Mouse (Mus musculus) megakaryocyte, embryonic 14.5 days (primary cell): ENCODE measurements around the gene Tet3. TPM values are rescaled to one million over a fixed set of nuclear protein-coding genes. Genes with fewer than 3 reads are reported as not detected.

ENCODE experiments used
- H3K27me3 ChIP-seq: replicated peaks from 2 replicates; pipeline ENCODE3; 2012; ENCODE audit warnings: inconsistent platforms
- H3K36me3 ChIP-seq: replicated peaks from 2 replicates; pipeline ENCODE3; 2012; ENCODE audit warnings: low read length, inconsistent platforms, mixed read lengths
- H3K4me1 ChIP-seq: 2 replicates; pipeline ENCODE4 v1.6.1; 2012; ENCODE audit warnings: inconsistent platforms
- H3K4me3 ChIP-seq: replicated peaks from 2 replicates; pipeline ENCODE3; 2012; ENCODE audit warnings: moderate library complexity, mild to moderate bottlenecking, inconsistent platforms
- H3K9me3 ChIP-seq: 2 replicates; pipeline ENCODE4 v1.6.1; 2012; ENCODE audit warnings: inconsistent platforms
- FLI1 ChIP-seq: IDR thresholded peaks from 2 replicates; pipeline ENCODE4 v1.6.1; 2012; ENCODE audit warnings: low read length, inconsistent platforms, mixed read lengths
- GATA1 ChIP-seq: IDR thresholded peaks from 3 replicates; pipeline ENCODE4 v1.6.1; 2012; ENCODE audit warnings: mixed read lengths, low read length, inconsistent platforms, borderline replicate concordance
- polyA plus RNA-seq: library from polyadenylated mRNA; stranded (reverse); fragments of >175 nt; gene quantifications from 2 replicates; pipeline ENCODE4 v1.2.3, GENCODE M21; 2012; ENCODE audit warnings: low replicate concordance; ENCODE audit not compliant: insufficient read depth

The Tet3 gene
- polyA plus RNA-seq, 1 experiment, result 10.6 TPM

- no peaks in the 10 kb centered on the region for H3K9me3 ChIP-seq
- H3K36me3 ChIP-seq, result peaks cover 86% of the 10 kb centered on the region
- H3K4me1 ChIP-seq, result peaks cover 100% of the 10 kb centered on the region
- H3K4me3 ChIP-seq, result no peak overlapping the region
- TF ChIP-seq GATA1 (no peak), FLI1 (no peak)
- no peaks in the 10 kb centered on the region for H3K27me3 ChIP-seq
Measured at GRCm38 (mm10) chr6:83417104-83417502, 41.8 kb downstream of the Tet3 start.

GRCm38 (mm10) chr6:83416261-83417103, 42.4 kb downstream of the Tet3 start:
- Histone ChIP-seq H3K9me3 (no peaks in the 10 kb centered on the region), H3K27me3 (no peaks in the 10 kb centered on the region), H3K4me1 (peaks cover 100% of the 10 kb centered on the region), H3K4me3 (no peak overlapping the region), H3K36me3 (peaks cover 86% of the 10 kb centered on the region)
- TF ChIP-seq FLI1 (no peak), GATA1 (no peak)

GRCm38 (mm10) chr6:83415356-83415940, 43.4 kb downstream of the Tet3 start:
- Histone ChIP-seq H3K36me3 (peaks cover 84% of the 10 kb centered on the region), H3K4me1 (peaks cover 100% of the 10 kb centered on the region), H3K4me3 (no peak overlapping the region), H3K9me3 (no peaks in the 10 kb centered on the region), H3K27me3 (no peaks in the 10 kb centered on the region)
- TF ChIP-seq GATA1, result no peak
- TF ChIP-seq FLI1, result no peak

GRCm38 (mm10) chr6:83414601-83415355, 44.1 kb downstream of the Tet3 start:
- H3K4me1 ChIP-seq, result peaks cover 100% of the 10 kb centered on the region
- H3K27me3 ChIP-seq, result no peaks in the 10 kb centered on the region
- peaks cover 85% of the 10 kb centered on the region for H3K36me3 ChIP-seq
- no peaks in the 10 kb centered on the region for H3K9me3 ChIP-seq
- TF ChIP-seq FLI1 (no peak), GATA1 (no peak)
- H3K4me3 ChIP-seq, result no peak overlapping the region

GRCm38 (mm10) chr6:83413686-83414085, 45.2 kb downstream of the Tet3 start:
- Histone ChIP-seq H3K36me3 (peaks cover 82% of the 10 kb centered on the region), H3K9me3 (no peaks in the 10 kb centered on the region), H3K4me1 (peaks cover 100% of the 10 kb centered on the region), H3K4me3 (no peak overlapping the region), H3K27me3 (no peaks in the 10 kb centered on the region)
- no peak for TF ChIP-seq GATA1
- TF ChIP-seq FLI1, result no peak

GRCm38 (mm10) chr6:83412854-83413401, 46.0 kb downstream of the Tet3 start:
- peak overlapping the region; percentile 68 for H3K4me3 ChIP-seq
- H3K4me1 ChIP-seq, result peaks cover 100% of the 10 kb centered on the region
- TF ChIP-seq FLI1 (no peak), GATA1 (no peak)
- peaks cover 82% of the 10 kb centered on the region for H3K36me3 ChIP-seq
- no peaks in the 10 kb centered on the region for H3K9me3 ChIP-seq
- no peaks in the 10 kb centered on the region for H3K27me3 ChIP-seq

GRCm38 (mm10) chr6:83412362-83412853, 46.5 kb downstream of the Tet3 start:
- Histone ChIP-seq H3K9me3 (no peaks in the 10 kb centered on the region), H3K27me3 (no peaks in the 10 kb centered on the region), H3K4me1 (peaks cover 100% of the 10 kb centered on the region), H3K36me3 (peaks cover 82% of the 10 kb centered on the region), H3K4me3 (peak overlapping the region; percentile 67)
- TF ChIP-seq GATA1 (no peak), FLI1 (no peak)

GRCm38 (mm10) chr6:83411635-83412361, 47.1 kb downstream of the Tet3 start:
- Histone ChIP-seq H3K4me3 (peak overlapping the region; percentile 67), H3K4me1 (peaks cover 98% of the 10 kb centered on the region), H3K27me3 (no peaks in the 10 kb centered on the region), H3K9me3 (no peaks in the 10 kb centered on the region), H3K36me3 (peaks cover 83% of the 10 kb centered on the region)
- TF ChIP-seq GATA1, result no peak
- no peak for TF ChIP-seq FLI1
